Mouse (Mus musculus) intestine, embryonic 16.5 days (tissue): ENCODE data around the gene Mapk1. TPM values are rescaled to one million over a fixed set of nuclear protein-coding genes. Genes with fewer than 3 reads are reported as not detected.

Experiments used
- ATAC-seq: fragments of 200-750 bp; cut with Nextera tagmentation; 2 replicates; pipeline ENCODE4 v1.8.0; 2017; ENCODE audit warnings: moderate TSS enrichment, moderate library complexity
- H3K27ac ChIP-seq: fragments of 300-500 bp; sonication (generic); 2 replicates; pipeline ENCODE4 v1.5.1; 2014; ENCODE audit warnings: mild to moderate bottlenecking, low read length
- H3K27me3 ChIP-seq: fragments of 300-500 bp; sonication (generic); replicated peaks from 2 replicates; pipeline ENCODE4 v1.6.1; 2014; ENCODE audit warnings: low read length, control low read depth, mixed read lengths; ENCODE audit not compliant: control insufficient read depth, insufficient read depth
- H3K36me3 ChIP-seq: fragments of 300-500 bp; sonication (generic); 2 replicates; pipeline ENCODE4 v1.6.1; 2014; ENCODE audit warnings: low read length, control low read depth; ENCODE audit not compliant: control insufficient read depth, insufficient read depth
- H3K4me1 ChIP-seq: fragments of 300-500 bp; sonication (generic); 2 replicates; pipeline ENCODE4 v1.6.1; 2014; ENCODE audit warnings: low read length, control low read depth, mixed read lengths; ENCODE audit not compliant: control insufficient read depth, insufficient read depth
- H3K4me2 ChIP-seq: fragments of 300-500 bp; sonication (generic); 2 replicates; pipeline ENCODE4 v1.6.1; 2014; ENCODE audit warnings: low read depth, low read length, control low read depth
- H3K4me3 ChIP-seq: fragments of 300-500 bp; sonication (generic); 2 replicates; pipeline ENCODE4 v1.5.1; 2014; ENCODE audit warnings: mild to moderate bottlenecking, low read length
- H3K9ac ChIP-seq: fragments of 300-500 bp; sonication (generic); 2 replicates; pipeline ENCODE4 v1.6.1; 2014; ENCODE audit warnings: low read depth, low read length
- H3K9me3 ChIP-seq: fragments of 300-500 bp; sonication (generic); 2 replicates; pipeline ENCODE4 v1.6.1; 2016; ENCODE audit warnings: low read length, control low read depth; ENCODE audit not compliant: control insufficient read depth
- WGBS: fragments of 180-500 bp; shearing (Covaris S2); extraction: QIAGEN DNeasy Blood & Tissue Kit; methylation state at CpG from one replicate; pipeline ENCODE4 v1.1.7; 2014; 5-methylcytosine and 5-hydroxymethylcytosine counted together
- polyA plus RNA-seq: library from polyadenylated mRNA; unstranded; fragments of >200 nt; fragmentation: Nextera tagmentation; extraction: Ambion mirVana; gene quantifications from 2 replicates; pipeline ENCODE4 v1.2.1, GENCODE M21; 2015

Gene Mapk1
- polyA plus RNA-seq, 1 experiment from 2014 or later: 130 TPM

GRCm38 (mm10) chr16:17041417-17041816, 58.2 kb downstream of the Mapk1 start:
- H3K9ac ChIP-seq: no peak overlapping the region
- no peak for ATAC-seq
- H3K36me3 ChIP-seq: peaks cover 16% of the 10 kb centered on the region
- no peaks in the 10 kb centered on the region for H3K9me3 ChIP-seq
- H3K4me2 ChIP-seq: no peak overlapping the region
- no peaks in the 10 kb centered on the region for H3K27me3 ChIP-seq
- WGBS: 93% methylated on average over 1 of the region's 1 CpGs
- H3K27ac ChIP-seq: no peak overlapping the region
- no peak overlapping the region for H3K4me3 ChIP-seq
- no peaks in the 10 kb centered on the region for H3K4me1 ChIP-seq

GRCm38 (mm10) chr16:17044320-17044719, 61.1 kb downstream of the Mapk1 start:
- peaks cover 9% of the 10 kb centered on the region for H3K36me3 ChIP-seq
- no peak for ATAC-seq

GRCm38 (mm10) chr16:17045287-17045686, 62.1 kb downstream of the Mapk1 start:
- no peak for ATAC-seq
- no peak overlapping the region for H3K27ac ChIP-seq

More at GRCm38 (mm10) chr16:17044320-17044719, 61.1 kb downstream of the Mapk1 start:
- H3K4me2 ChIP-seq: no peak overlapping the region
- H3K9ac ChIP-seq: no peak overlapping the region
- H3K9me3 ChIP-seq: no peaks in the 10 kb centered on the region
- H3K4me3 ChIP-seq: no peak overlapping the region
- H3K27ac ChIP-seq: no peak overlapping the region
- WGBS: 83% methylated on average over 3 of the region's 3 CpGs
- H3K27me3 ChIP-seq: no peaks in the 10 kb centered on the region
- no peaks in the 10 kb centered on the region for H3K4me1 ChIP-seq

GRCm38 (mm10) chr16:17049886-17050285, 66.7 kb downstream of the Mapk1 start:
- no peak overlapping the region for H3K27ac ChIP-seq
- no peaks in the 10 kb centered on the region for H3K4me1 ChIP-seq
- WGBS: 100% methylated on average over 1 of the region's 1 CpGs
- no peak for ATAC-seq
- H3K9ac ChIP-seq: no peak overlapping the region
- no peak overlapping the region for H3K4me2 ChIP-seq
- no peaks in the 10 kb centered on the region for H3K9me3 ChIP-seq
- no peaks in the 10 kb centered on the region for H3K36me3 ChIP-seq
- H3K27me3 ChIP-seq: no peaks in the 10 kb centered on the region
- H3K4me3 ChIP-seq: no peak overlapping the region

More at GRCm38 (mm10) chr16:17045287-17045686, 62.1 kb downstream of the Mapk1 start:
- H3K9ac ChIP-seq: no peak overlapping the region
- no peaks in the 10 kb centered on the region for H3K9me3 ChIP-seq
- no peaks in the 10 kb centered on the region for H3K4me1 ChIP-seq
- no peak overlapping the region for H3K4me3 ChIP-seq
- peaks cover 5% of the 10 kb centered on the region for H3K36me3 ChIP-seq
- no peaks in the 10 kb centered on the region for H3K27me3 ChIP-seq
- 83% methylated on average over 3 of the region's 3 CpGs for WGBS
- H3K4me2 ChIP-seq: no peak overlapping the region

- H3K4me1 ChIP-seq: no peaks in the 10 kb centered on the region
- no peak overlapping the region for H3K4me3 ChIP-seq
- 74% methylated on average over 7 of the region's 7 CpGs for WGBS
- no peaks in the 10 kb centered on the region for H3K9me3 ChIP-seq
- H3K4me2 ChIP-seq: no peak overlapping the region
- no peaks in the 10 kb centered on the region for H3K27me3 ChIP-seq
- no peaks in the 10 kb centered on the region for H3K36me3 ChIP-seq
- no peak overlapping the region for H3K9ac ChIP-seq
- ATAC-seq: 0 out of 2 replicates have a peak, but pooled peaks have one; percentile 21
- H3K27ac ChIP-seq: no peak overlapping the region
Measured at GRCm38 (mm10) chr16:17052087-17052486, 68.9 kb downstream of the Mapk1 start.

- Histone ChIP-seq H3K4me1 (no peaks in the 10 kb centered on the region), H3K36me3 (no peaks in the 10 kb centered on the region), H3K9me3 (no peaks in the 10 kb centered on the region), H3K27ac (no peak overlapping the region), H3K27me3 (no peaks in the 10 kb centered on the region), H3K4me3 (no peak overlapping the region), H3K9ac (no peak overlapping the region), H3K4me2 (no peak overlapping the region)
- WGBS: 78% methylated on average over 3 of the region's 3 CpGs
- no peak for ATAC-seq
Measured at GRCm38 (mm10) chr16:17053903-17054302, 70.7 kb downstream of the Mapk1 start.

- H3K4me2 ChIP-seq: no peak overlapping the region
- 64% methylated on average over 3 of the region's 3 CpGs for WGBS
- H3K4me3 ChIP-seq: no peak overlapping the region
- no peaks in the 10 kb centered on the region for H3K36me3 ChIP-seq
- ATAC-seq: no peak
- H3K27ac ChIP-seq: no peak overlapping the region
- H3K9ac ChIP-seq: no peak overlapping the region
- no peaks in the 10 kb centered on the region for H3K9me3 ChIP-seq
- no peaks in the 10 kb centered on the region for H3K27me3 ChIP-seq
- H3K4me1 ChIP-seq: no peaks in the 10 kb centered on the region
Measured at GRCm38 (mm10) chr16:17055584-17055983, 72.4 kb downstream of the Mapk1 start.

- no peak overlapping the region for H3K27ac ChIP-seq
- H3K4me2 ChIP-seq: no peak overlapping the region
- H3K4me1 ChIP-seq: peaks cover 5% of the 10 kb centered on the region; the same call in 1 of the 2 replicates
- no peaks in the 10 kb centered on the region for H3K36me3 ChIP-seq
- 0 out of 2 replicates have a peak, but pooled peaks have one; percentile 52 for ATAC-seq
- no peaks in the 10 kb centered on the region for H3K9me3 ChIP-seq
- 46% methylated on average over 1 of the region's 1 CpGs for WGBS
- H3K27me3 ChIP-seq: no peaks in the 10 kb centered on the region
- no peak overlapping the region for H3K9ac ChIP-seq
- no peak overlapping the region for H3K4me3 ChIP-seq
Measured at GRCm38 (mm10) chr16:17062338-17062737, 79.2 kb downstream of the Mapk1 start.

GRCm38 (mm10) chr16:17067552-17067951, 84.4 kb downstream of the Mapk1 start:
- Histone ChIP-seq H3K4me2 (no peak overlapping the region), H3K4me3 (no peak overlapping the region), H3K9me3 (no peaks in the 10 kb centered on the region), H3K27me3 (no peaks in the 10 kb centered on the region), H3K4me1 (peaks cover 5% of the 10 kb centered on the region; the same call in 1 of the 2 replicates), H3K36me3 (no peaks in the 10 kb centered on the region), H3K9ac (no peak overlapping the region), H3K27ac (no peak overlapping the region)
- ATAC-seq: no peak
- WGBS: 82% methylated on average over 2 of the region's 2 CpGs
